Mouse (Mus musculus) right cerebral cortex, postnatal 36 days (tissue): ENCODE data around the gene Bicdl2.

Experiments
- DNase-seq, 2 experiments: peaks; one replicate each; pipeline ENCODE4 v3.0.0; 2022; ENCODE audit warnings: low spot score in 2 of 2, mixed read lengths in 1 of 2

Bicdl2 gene

GRCm38 (mm10) chr17:23674271-23674952, 14.1 kb downstream of the Bicdl2 start:
- no peak for DNase-seq

GRCm38 (mm10) chr17:23675127-23675526, 14.8 kb downstream of the Bicdl2 start:
- DNase-seq: no peak

DNA sequence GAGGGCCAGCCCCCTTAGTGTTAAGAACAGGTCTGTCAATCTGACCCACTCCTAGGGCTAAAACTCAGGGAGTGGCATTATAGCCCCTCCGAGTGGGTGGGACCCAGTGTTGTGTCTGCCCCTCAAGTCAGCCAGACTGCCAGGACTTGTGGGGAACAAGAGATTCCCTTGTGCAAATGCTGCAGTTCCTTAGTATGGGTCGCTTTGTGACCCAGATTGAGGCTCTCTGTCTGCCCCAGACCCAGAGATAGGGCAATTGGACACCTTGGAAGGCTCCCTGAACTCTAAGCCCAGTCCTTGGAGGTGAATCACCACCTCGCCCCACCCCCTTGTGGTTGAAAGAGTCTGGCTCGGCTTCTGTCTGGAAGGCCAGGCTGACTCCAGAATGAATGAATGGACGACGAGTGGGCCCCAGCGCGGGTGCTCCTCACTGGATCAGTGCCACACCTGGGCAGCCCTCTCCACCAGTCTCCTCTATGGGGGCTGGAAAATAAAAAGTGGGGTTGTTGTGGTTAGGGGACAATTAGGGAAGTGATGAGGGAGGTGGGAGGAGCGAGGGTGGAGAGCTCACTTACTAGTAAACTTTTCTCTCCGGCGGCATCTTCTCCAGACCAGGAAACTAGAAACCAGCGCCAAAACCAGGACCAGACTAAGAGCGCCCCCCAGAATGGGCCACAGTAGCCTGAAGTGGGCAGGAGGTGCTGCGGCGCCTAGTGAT, 15.4 kb downstream of the Bicdl2 start:
- no peak for DNase-seq

DNA sequence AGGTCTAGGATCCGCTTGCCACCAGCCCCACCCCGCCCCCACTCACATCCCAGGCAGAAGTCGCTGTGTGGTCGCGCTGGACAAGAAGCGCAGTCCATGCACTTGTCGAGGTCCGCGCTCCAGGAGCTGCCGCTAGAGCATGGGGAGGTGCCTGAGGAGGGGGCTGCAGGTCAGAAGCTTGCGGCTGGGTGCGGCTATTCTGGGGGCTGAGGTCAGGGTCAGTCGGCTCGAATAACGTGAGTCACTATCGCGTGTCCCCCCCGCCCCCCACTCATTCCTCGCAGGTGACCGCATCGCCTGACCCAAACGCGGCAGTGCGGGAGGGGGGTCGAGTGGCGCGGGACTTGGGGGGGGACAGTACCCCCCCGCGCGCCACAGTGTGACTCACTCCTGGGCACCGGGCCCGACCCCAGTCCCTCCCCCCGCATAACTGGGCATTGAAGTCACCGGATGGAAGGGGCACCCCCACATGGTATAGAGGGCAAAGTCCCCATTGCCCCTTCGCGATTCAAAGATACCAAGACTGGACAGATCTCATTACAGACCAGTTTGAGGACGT, 16.2 kb downstream of the Bicdl2 start:
- DNase-seq: no peak

GRCm38 (mm10) chr17:23677236-23677679, 17.0 kb downstream of the Bicdl2 start, which contains the start of gene Tnfrsf12a:
Gene Tnfrsf12a, minus strand, starts transcription at chr17:23677468.
- DNase-seq: peak; percentile 66 to 70

GRCm38 (mm10) chr17:23679127-23679835, 19.0 kb downstream of the Bicdl2 start, which contains the start of gene Cldn6:
Gene Cldn6, plus strand, starts transcription at chr17:23679249.
- no peak for DNase-seq

GRCm38 (mm10) chr17:23680336-23680735, 20.0 kb downstream of the Bicdl2 start:
- no peak for DNase-seq

DNA sequence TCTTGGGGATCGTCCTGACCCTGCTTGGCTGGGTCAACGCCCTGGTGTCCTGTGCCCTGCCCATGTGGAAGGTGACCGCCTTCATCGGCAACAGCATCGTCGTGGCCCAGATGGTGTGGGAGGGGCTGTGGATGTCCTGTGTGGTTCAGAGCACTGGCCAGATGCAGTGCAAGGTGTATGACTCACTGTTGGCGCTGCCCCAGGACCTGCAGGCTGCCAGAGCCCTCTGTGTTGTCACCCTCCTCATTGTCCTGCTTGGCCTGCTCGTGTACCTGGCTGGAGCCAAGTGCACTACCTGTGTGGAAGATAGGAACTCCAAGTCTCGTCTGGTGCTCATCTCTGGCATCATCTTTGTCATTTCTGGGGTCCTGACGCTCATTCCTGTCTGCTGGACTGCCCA, 20.8 kb downstream of the Bicdl2 start:
- DNase-seq: no peak

- DNase-seq: no peak
These were observed 21.8 kb downstream of the Bicdl2 start for GRCm38 (mm10) chr17:23682092-23682491.

GRCm38 (mm10) chr17:23682530-23682929, 22.2 kb downstream of the Bicdl2 start:
- no peak for DNase-seq

- no peak for DNase-seq
These were observed 22.9 kb downstream of the Bicdl2 start for GRCm38 (mm10) chr17:23683226-23683625.

DNA sequence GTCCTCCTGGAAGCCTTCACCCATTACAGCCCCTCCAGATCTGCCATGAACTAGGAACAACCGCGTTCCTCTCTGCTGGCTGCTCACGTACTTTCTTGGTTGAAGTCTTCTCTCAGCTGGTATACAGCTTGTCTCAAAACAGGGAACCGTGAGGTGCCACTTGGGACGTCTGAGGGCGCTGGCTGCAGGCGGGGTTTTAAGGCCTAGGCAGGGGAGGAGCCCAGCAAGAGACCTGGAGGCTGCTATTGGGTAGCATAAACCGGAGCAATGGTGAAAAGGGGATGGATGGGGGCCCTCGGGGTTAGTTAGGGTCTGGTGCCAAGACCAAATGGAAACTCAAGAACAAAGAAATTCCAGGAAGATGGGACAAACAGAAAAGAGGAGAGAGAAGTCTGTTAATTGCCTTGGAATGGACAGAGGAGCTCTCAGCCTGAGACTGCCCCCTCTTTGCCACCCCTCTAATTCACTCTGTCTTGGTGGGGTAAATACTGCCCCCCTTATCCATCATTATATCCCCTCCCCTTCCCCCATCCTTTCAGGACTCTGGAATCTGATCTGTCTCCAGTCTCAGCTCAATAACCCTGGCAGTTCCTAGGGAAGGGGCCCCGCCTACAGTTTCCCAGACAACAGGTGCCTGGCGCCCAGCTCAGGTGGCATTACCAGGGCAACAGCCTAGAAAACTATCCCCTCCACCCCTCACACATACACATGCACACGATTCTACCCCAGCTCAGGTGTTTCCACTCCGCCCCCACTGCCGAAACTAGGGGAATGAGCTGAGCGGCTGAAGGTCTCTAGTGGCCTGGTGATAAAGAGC, 23.8 kb downstream of the Bicdl2 start, which contains the start of gene Cldn9:
Gene Cldn9, minus strand, starts transcription at position 171 of the 817 bp plus-strand sequence.
- no peak for DNase-seq

GRCm38 (mm10) chr17:23694491-23694890, 34.2 kb downstream of the Bicdl2 start:
- DNase-seq: no peak

GRCm38 (mm10) chr17:23695801-23696200, 35.5 kb downstream of the Bicdl2 start:
- DNase-seq: no peak

DNA sequence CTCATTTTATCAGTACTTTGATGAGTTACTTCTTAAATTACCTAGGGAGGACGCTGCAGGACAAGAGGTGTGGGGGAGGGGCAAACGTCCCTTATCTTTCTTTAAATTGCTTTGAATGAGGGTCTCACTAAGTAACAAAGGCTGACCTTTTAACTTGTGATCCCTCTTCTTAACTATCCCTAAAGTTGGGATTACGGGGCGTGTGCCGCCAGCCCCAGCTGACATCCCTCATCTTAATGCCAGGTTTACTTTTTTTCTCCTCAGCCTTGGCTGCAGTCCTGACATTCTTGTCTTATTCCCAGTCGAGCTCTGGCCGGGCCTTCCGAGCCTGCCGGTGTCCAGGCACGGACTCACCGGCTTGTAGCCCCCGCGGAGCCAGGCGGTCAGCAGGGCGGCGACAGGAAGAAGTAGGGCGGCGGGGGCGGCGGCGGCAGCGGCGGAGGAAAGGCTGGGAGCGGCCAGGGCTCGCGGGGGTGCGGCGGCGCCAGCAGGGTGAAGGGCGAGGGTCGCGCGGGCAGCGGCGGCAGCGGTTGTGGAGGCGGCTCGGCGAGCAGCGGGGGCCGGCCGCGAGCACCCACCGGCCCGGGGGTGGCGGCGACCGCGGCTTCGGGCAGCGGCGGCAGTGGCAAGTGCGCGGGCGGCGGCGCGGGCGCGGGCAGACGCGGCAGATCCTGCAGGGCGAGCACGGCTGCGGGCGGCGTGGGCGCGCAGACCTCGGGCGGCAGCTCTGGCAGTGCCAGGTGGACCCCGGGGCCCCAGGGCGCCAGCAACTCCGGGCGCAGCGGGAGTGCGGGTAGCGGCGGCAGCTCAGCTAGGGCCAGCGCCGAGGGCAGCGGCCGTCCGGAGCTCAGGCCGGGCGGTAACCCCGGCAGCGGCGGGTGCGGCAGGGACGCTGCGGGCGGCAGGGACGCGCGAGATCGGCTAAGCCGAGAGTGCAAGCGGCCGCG, 39.1 kb downstream of the Bicdl2 start:
- DNase-seq: no peak

DNA sequence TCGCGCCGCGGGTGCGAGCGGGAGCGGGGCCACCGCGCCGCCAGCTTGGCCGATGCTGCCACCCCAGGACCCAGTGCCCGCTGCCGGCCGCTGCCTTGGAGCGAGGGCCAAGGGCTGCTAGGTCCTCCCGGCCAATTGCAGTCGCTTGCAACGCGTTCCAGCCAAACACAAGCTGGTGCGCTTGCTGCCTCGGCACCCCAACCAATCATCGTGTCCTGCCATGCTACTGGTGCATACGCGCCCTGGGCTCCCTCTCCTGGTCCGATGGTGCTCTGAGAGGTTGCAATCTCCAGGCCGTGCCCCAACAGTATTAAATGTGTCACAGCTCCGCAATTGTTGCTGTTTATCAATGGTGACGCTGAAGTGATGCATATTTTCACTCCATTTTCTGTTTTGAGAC, 39.8 kb downstream of the Bicdl2 start:
- peak; percentile 90 for DNase-seq

- DNase-seq: no peak
These were observed 43.0 kb downstream of the Bicdl2 start for GRCm38 (mm10) chr17:23703301-23703700.

DNA sequence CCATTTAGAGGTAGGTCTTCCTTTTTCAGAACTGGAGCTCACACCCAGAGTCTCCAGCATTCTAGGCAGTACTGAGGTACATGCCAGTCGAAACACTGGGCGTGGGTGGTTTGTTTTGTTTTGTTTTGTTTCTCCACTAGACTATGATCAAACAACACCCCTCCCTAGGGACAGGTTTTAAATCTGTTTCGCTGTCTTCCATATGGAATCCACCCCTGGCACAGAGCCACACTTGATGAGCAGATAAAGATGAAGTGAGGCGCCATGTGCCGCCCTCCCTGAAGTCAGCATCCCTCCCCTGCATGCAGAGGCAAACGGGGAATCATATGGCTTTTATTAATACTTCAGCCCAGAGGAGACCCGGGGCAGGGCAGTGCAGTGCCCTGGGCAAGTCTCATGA, 44.4 kb downstream of the Bicdl2 start:
- peak in 1 of 2 experiments; percentile 43 for DNase-seq

GRCm38 (mm10) chr17:23705525-23706104, 45.3 kb downstream of the Bicdl2 start:
- DNase-seq: no peak

DNA sequence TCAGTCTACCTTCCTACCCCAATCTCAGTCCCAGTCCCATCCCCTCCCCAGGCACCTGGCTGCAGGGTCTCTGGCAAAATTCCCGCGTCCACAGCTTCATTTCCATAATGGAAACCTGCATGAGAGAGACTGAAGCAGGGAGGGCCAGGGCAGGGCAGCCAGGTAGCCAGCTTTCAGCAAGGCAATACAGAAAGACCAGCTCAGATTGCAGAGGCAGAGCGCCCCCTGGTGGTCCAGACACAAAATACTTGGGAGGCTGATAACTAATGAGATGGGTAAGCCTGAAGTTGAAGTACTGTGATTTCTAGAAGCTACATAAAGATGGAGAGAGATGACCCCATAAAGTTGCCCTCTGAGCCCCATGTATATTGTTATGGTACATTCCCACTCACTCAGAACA, 45.9 kb downstream of the Bicdl2 start:
- DNase-seq: peak; percentile 47 to 49
